Mouse (Mus musculus) megakaryocyte-erythroid progenitor cell, adult 5-6 weeks (primary cell): ENCODE data around the gene Tob2. TPM values are rescaled to one million over a fixed set of nuclear protein-coding genes. Genes with fewer than 3 reads are reported as not detected.

Experiments used
- ATAC-seq: replicated peaks from 2 replicates; pipeline ENCODE4 v1.8.0; 2016; ENCODE audit warnings: mild to moderate bottlenecking, inconsistent platforms; ENCODE audit not compliant: severe bottlenecking, poor library complexity, low FRiP score, low TSS enrichment
- total RNA-seq, 2 experiments: library from RNA; stranded (forward) in 1 of 2; stranded (reverse) in 1 of 2; fragments of 200-1000, 215-1000 nt in 1 of 2; fragments of >200 nt in 1 of 2; fragmentation: Nextera tagmentation in 1 of 2; gene quantifications; 2 replicates each; pipeline ENCODE4 v1.2.3; 2014 to 2017

The Tob2 gene
- total RNA-seq, 2 experiments from 2014 or later = 20.4 to 22.4 TPM

GRCm38 (mm10) chr15:81800391-81800790 lies 58.2 kb downstream of the Tob2 start:
- ATAC-seq = no peak

GRCm38 (mm10) chr15:81798421-81798820 lies 60.2 kb downstream of the Tob2 start:
- no peak for ATAC-seq

Other genes starting within 250 kb of the Tob2 start
- 38.3 and 41.4 TPM in 2 replicates for gene L3mbtl2, start 194.9 kb downstream of the Tob2 start, total RNA-seq (2014; fragmentation: Nextera tagmentation)
- gene L3mbtl2, start 194.9 kb downstream of the Tob2 start, total RNA-seq (2017) = 31.5 and 42.9 TPM in 2 replicates
- gene Chadl, start 161.5 kb downstream of the Tob2 start, total RNA-seq (2014; fragmentation: Nextera tagmentation) = not detected in 2 replicates
- gene Chadl, start 161.5 kb downstream of the Tob2 start, total RNA-seq (2017) = 0.09 TPM in 1 of 2 replicates, not detected in the other
- 34.9 and 35.7 TPM in 2 replicates for gene Zc3h7b, start 113.7 kb downstream of the Tob2 start, total RNA-seq (2014; fragmentation: Nextera tagmentation)
- 19.2 and 22.4 TPM in 2 replicates for gene Zc3h7b, start 113.7 kb downstream of the Tob2 start, total RNA-seq (2017)
- gene Rangap1, start 113.3 kb downstream of the Tob2 start, total RNA-seq (2014; fragmentation: Nextera tagmentation) = 84.8 and 93.4 TPM in 2 replicates
- gene Rangap1, start 113.3 kb downstream of the Tob2 start, total RNA-seq (2017) = 111 and 144 TPM in 2 replicates
- gene Tef, start 56.4 kb downstream of the Tob2 start, total RNA-seq (2014; fragmentation: Nextera tagmentation) = 10.9 and 13.2 TPM in 2 replicates
- 12.7 and 14.4 TPM in 2 replicates for gene Tef, start 56.4 kb downstream of the Tob2 start, total RNA-seq (2017)
- 203 and 208 TPM in 2 replicates for gene Phf5a, start 13.1 kb upstream of the Tob2 start, total RNA-seq (2014; fragmentation: Nextera tagmentation)
- gene Phf5a, start 13.1 kb upstream of the Tob2 start, total RNA-seq (2017) = 131 and 142 TPM in 2 replicates
- 162 and 178 TPM in 2 replicates for gene Aco2, start 13.5 kb upstream of the Tob2 start, total RNA-seq (2014; fragmentation: Nextera tagmentation)
- gene Aco2, start 13.5 kb upstream of the Tob2 start, total RNA-seq (2017) = 171 and 185 TPM in 2 replicates
- gene Polr3h, start 67.4 kb upstream of the Tob2 start, total RNA-seq (2014; fragmentation: Nextera tagmentation) = 46.2 and 57.3 TPM in 2 replicates
- 47.7 and 59.5 TPM in 2 replicates for gene Polr3h, start 67.4 kb upstream of the Tob2 start, total RNA-seq (2017)
- gene Csdc2, start 78.0 kb upstream of the Tob2 start, total RNA-seq (2014; fragmentation: Nextera tagmentation) = not detected in 2 replicates
- gene Csdc2, start 78.0 kb upstream of the Tob2 start, total RNA-seq (2017) = not detected in 2 replicates
- gene Pmm1, start 102.1 kb upstream of the Tob2 start, total RNA-seq (2014; fragmentation: Nextera tagmentation) = 62.0 and 90.7 TPM in 2 replicates
- 30.5 and 33.1 TPM in 2 replicates for gene Pmm1, start 102.1 kb upstream of the Tob2 start, total RNA-seq (2017)
- gene 1700029P11Rik, start 121.7 kb upstream of the Tob2 start, total RNA-seq (2014; fragmentation: Nextera tagmentation) = not detected in 2 replicates
- gene 1700029P11Rik, start 121.7 kb upstream of the Tob2 start, total RNA-seq (2017) = not detected in 2 replicates
- gene Xrcc6, start 129.0 kb upstream of the Tob2 start, total RNA-seq (2014; fragmentation: Nextera tagmentation) = 120 and 143 TPM in 2 replicates
- 379 and 524 TPM in 2 replicates for gene Xrcc6, start 129.0 kb upstream of the Tob2 start, total RNA-seq (2017)
- gene Desi1, start 175.1 kb upstream of the Tob2 start, total RNA-seq (2014; fragmentation: Nextera tagmentation) = 48.8 and 51.6 TPM in 2 replicates
- gene Desi1, start 175.1 kb upstream of the Tob2 start, total RNA-seq (2017) = 8.0 and 22.3 TPM in 2 replicates
- gene Snu13, start 188.8 kb upstream of the Tob2 start, total RNA-seq (2014; fragmentation: Nextera tagmentation) = 295 and 336 TPM in 2 replicates
- 286 and 307 TPM in 2 replicates for gene Snu13, start 188.8 kb upstream of the Tob2 start, total RNA-seq (2017)
- gene 4930407I10Rik, start 200.4 kb upstream of the Tob2 start, total RNA-seq (2014; fragmentation: Nextera tagmentation) = not detected in 2 replicates
- not detected in 2 replicates for gene 4930407I10Rik, start 200.4 kb upstream of the Tob2 start, total RNA-seq (2017)
- not detected in 2 replicates for gene Mei1, start 211.2 kb upstream of the Tob2 start, total RNA-seq (2014; fragmentation: Nextera tagmentation)
- not detected in 2 replicates for gene Mei1, start 211.2 kb upstream of the Tob2 start, total RNA-seq (2017)